Mouse (Mus musculus) gastrocnemius, postnatal 4 days (tissue): ENCODE data around the gene Tbc1d10a. TPM values are rescaled to one million over a fixed set of nuclear protein-coding genes. Genes with fewer than 3 reads are reported as not detected.

Source experiments
- DNase-seq, 2 experiments: peaks; one replicate each; pipeline ENCODE4 v3.0.0; 2021 to 2022; ENCODE audit warnings: low spot score in 2 of 2, mixed read lengths in 2 of 2
- long read RNA-seq, 2 experiments: library from polyadenylated mRNA; stranded (forward); transcript quantifications; one replicate each; pipeline ENCODE4 v2.0.0; 2021
- total RNA-seq, 2 experiments: library from RNA; stranded (reverse); gene quantifications; 2 replicates each; pipeline ENCODE4 v1.2.3; 2021

Gene Tbc1d10a
- 10 to 100 TPM; 10.1 to 12.2 TPM for total RNA-seq
- long read RNA-seq, experiment 1, transcript Tbc1d10a-201 (9 exons, 1,957 nt) = major isoform, 27 of 31 reads
- long read RNA-seq, experiment 1, partial matches to known transcripts = 2 of 31 reads
- long read RNA-seq, experiment 1, other reads (novel, unspliced or antisense) = 2 of 31 reads
- long read RNA-seq, experiment 2, transcript Tbc1d10a-201 (9 exons, 1,957 nt) = major isoform, 19 of 21 reads
- long read RNA-seq, experiment 2, partial matches to known transcripts = 1 of 21 reads
- long read RNA-seq, experiment 2, other reads (novel, unspliced or antisense) = 1 of 21 reads

GRCm38 (mm10) chr11:4186486-4187317 lies at the start of gene Tbc1d10a:
Gene Tbc1d10a, plus strand, starts transcription at chr11:4186789.
- peak; percentile 92 to 97 for DNase-seq

DNA sequence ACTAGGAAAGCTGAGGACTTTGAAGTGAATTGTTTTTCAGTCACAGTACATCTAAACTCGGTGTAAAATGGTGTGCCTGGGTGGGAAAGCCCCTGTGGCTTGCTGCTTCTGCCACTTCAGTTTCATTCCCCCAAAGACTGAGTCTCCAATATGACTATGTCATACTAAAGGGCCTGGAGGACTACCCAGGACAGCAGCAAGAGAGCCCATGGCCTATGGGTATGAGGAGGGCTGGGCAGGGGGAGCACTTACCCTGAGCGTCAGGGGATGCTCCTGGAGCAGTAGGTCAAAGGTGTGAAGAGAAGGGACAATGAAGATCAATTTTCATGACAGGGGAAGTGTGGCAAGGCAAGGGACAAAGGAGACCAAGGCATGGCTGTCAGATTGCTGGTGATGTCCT lies 47.6 kb upstream of the Tbc1d10a start:
- no peak for DNase-seq

GRCm38 (mm10) chr11:4141505-4141904 lies 45.1 kb upstream of the Tbc1d10a start:
- no peak for DNase-seq

DNA sequence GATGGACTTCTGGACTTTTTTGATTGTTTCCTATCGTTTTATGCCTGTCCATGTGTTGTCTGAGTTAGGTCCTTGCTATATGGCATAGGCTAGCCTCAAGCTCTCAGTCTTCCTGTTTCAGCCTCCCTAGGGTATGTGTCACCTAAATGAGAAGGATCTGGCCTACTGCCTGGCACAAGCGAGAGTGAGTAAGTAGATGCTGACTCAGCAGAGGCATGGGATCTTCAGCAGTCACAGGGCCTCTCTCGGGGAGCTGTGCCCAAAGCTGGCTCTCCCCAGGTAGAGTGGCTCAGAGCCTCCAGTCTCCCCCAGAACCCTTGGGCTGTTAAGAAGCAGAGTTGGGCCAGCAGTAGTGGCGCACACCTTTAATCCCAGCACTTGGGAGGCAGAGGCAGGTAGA lies 44.2 kb upstream of the Tbc1d10a start:
- no peak for DNase-seq

DNA sequence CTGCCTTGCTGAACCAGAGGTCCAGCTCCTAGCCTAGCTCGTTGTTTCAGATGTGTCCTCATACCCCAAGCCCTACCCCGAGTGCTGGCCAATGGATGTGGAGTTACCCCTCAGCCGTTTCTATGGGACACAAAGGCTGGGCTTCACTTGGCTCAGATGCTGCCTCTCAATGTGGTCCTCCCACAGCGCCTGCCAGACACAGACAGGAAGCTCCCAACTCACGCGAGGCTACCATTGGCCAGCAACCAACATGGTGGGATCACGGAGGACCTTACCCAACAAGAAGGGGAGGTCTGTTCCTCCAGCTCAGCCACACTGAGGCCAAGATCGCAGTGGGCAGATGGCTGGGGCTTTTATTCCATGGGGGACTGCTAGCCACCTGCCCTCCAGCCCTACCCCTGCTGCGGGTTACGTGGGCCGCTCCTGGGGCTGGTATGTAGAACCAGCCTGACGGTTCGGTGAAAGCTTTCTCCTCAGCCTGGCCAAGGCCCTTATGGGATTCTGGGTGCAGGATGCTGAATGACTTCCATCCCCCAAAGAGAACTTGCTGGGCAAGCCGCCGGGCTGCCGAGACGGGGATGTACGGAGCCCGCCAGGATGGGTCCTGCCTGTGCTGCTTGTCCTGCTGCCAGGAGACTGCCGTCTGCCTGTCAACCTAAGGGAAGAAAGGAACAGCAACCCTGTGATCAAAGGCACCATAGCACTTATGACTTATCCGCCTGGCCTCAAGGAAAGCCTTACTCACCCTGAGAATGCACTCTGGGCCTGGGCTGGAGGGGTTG lies 43.1 kb upstream of the Tbc1d10a start:
- DNase-seq = no peak

DNA sequence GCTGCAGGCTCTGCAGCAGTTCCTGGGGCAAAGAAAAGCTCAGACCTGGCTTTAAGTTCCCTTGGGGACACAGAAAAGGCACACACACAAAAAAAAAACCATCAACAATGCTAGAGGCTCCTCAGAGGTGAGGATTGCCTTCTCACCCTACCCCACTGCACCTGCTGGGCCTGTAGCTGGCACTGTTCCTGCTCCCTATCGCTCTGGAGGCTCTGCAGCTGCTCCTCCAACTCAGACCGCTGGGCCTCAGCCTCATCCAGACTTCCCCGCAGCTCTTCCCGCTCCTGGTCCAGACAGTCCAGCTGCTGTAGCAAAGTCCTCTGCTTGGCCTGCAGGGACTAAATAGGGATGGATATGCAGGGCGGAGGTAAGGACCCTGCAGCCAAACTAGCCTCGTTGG lies 40.2 kb upstream of the Tbc1d10a start:
- DNase-seq = no peak

GRCm38 (mm10) chr11:4147098-4147497 lies 39.5 kb upstream of the Tbc1d10a start:
- peak in 1 of 2 experiments; percentile 38 for DNase-seq

DNA sequence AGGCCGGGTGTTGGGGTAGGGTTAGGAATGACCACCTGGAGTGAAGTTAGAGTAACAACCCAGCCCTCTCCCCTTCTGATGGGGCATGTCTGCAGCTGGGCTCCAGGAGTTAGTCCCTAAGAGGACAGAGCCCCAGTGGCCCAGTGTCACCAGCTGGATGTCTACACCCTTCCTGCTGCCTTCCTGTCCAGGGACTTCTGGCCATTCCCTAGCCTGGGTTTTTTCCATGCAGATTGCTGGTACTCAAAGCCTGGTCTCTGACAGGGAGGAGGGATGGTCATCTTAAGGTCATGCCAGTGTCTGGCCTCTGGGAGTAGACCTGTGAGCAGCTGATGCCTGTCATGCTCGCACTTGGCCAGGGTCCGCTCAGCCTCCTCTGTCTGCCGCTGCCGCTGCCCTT lies 38.5 kb upstream of the Tbc1d10a start:
- no peak for DNase-seq

DNA sequence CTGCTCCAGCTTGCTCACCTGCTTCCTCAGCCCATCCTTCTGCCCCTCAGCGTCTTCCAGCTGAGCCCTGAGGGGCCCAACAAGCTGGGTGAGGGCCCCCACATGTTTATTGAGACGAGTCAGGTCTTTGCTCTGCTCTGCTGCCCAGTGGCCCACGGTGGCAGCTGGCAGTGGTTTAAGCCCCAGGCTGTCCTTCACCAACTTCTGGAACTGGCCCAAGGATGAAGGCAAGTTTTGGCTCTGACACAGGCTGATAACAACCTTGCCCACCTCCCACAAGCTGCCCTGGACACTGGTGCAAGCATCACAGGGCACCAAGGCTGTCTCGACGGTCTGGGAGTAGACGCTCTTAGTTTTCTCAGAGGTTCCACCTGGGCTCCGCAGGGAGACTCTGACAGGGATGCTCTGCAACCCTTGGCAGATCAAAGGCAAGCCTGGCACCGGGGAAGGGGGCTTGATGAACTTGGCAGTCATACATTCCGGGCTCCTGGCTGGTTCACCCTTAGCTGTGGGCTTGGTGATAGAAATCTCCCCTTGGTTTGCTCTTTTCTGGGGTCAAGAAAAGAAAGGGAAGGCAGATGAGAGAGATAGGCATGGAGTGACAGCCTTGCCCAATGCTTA lies 37.9 kb upstream of the Tbc1d10a start:
- DNase-seq = no peak

DNA sequence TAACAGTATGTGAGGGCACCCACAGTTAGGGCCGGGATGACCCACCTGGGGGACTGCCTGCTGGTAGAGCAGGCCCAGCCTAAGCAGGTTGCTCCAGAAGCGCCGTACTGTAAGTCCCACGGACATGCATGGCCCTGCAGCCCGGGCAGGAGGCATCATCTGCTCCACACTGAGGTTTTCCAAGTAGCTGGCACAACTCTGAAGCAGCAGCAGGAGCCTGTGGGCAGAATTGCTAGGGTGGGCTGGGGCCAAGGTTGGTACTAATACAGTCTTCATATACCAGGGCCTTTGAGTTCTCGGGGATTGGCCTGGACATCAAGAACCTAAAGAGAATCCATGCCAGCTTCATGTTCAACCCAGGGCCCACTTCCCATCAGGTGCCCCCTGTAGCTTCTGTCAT lies 36.7 kb upstream of the Tbc1d10a start:
- no peak for DNase-seq

DNA sequence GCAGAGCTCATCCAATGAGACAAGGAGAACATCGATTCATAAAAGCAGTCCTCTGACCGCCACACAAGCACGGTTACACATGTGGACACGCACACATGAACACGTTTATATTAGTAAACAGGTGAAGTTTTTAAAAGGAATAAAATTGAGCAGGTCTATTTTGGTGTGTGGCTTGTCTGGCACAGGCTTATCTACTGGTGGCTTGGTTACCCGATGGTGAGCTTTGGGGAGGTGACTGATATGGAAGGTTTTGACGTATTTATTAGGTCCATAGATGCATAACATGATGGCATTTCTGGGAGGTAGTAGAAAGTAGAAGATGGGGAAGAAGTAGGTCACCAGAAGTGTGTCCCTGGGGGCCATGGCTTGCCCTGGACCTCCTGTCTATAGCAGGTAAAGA lies 32.9 kb upstream of the Tbc1d10a start:
- DNase-seq = no peak

DNA sequence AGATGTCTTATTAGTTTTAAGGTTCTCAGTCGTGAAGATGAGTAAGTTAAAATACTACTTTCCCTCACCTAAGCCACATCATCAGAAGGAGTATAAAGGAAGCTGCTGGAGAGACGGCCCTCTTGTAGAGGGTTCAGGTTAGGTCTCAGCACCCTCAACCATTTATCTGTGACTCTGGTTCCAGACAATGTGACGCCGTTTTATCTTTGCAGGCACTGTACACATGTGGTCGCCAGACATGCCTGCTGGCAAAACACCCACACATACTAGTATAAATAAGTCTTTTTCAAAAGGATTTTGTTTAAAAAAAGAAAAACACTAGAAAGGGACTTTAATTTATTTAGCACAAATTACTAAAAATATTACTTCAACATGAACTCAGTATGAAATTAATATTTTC lies 30.9 kb upstream of the Tbc1d10a start:
- DNase-seq = no peak

DNA sequence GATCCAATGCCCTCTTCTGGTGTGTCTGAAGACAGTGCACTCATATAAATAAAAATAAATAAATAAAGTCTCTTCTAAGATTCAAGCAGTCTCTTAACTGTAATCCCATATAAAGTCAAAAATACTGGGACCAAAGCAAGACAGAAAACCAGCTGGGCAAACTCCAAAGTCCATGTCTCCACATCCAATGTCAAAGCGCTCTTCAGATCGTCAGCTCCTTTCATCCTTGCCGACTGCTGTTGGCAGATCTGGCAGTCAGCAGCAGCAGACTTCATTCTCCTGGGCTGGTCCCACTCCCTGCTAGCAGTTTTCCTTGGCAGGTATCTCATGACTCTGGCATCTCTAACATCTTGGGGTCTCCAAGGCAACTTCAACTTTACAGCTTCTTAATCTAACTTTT lies 27.9 kb upstream of the Tbc1d10a start:
- DNase-seq = no peak

GRCm38 (mm10) chr11:4159808-4160708 lies 26.5 kb upstream of the Tbc1d10a start, which contains the start of the genes Ccdc157 and Sf3a1:
Gene Ccdc157, minus strand, starts transcription at chr11:4160293.
Gene Sf3a1, plus strand, starts transcription at chr11:4160350.
- DNase-seq = peak; percentile 87 to 96

DNA sequence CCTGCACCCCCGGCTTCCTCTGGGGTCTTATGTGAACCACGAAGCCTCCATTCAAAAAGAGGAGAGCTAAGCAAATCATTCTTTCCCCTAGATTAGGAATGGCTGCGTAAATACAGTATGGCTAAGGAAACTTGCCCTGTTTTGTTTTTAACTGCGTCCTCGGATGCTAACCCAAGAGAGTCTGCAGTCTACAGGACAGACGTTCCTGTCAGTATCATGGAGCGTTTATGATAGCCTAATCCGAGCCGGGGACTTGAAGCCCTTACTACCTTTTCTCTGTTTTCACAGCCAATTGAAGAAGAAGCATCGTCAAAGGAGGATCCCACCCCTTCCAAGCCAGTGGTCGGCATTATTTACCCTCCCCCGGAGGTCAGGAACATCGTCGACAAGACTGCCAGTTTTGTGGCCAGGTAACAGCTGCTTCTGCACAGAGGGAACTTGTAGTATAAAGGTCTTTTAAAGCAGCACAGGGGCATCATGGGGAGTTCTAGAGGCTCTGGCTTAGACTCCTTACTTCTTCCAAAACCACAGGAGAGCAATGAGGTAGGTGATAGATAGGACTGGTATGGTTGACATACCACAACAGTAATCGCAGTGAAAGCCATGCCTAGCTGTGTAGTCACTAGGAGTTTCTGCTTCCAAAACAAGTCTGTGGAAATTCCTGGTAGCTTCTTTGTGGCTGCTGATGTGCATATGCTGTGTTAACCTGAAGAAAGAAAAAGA lies 25.7 kb upstream of the Tbc1d10a start:
- no peak for DNase-seq

- no peak for DNase-seq
Observed at GRCm38 (mm10) chr11:4164701-4165100, 21.9 kb upstream of the Tbc1d10a start.

DNA sequence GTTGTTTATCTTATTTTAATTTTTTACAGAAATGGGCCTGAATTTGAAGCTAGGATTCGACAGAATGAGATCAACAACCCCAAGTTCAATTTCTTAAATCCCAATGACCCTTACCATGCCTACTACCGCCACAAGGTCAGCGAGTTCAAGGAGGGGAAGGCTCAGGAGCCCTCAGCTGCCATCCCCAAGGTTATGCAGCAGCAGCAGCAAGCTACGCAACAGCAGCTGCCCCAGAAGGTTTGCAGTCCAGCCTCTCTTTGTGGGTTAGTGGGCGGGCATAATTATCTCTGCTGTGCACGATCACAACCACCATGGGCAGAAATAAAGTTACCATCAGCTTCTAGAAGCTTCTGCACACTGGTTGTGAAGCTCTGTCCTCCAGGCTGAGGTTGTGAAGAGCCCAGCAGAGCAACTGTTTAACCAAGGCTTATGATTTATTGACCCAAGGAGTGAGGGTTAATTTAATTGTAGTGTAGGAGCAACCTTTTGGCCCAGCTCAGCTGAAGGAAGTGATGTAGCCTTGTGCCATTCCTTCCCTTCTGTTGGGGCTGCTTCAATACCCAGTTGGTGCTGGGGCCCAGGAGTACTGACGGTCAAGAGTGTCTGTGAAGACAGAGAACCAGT lies 20.0 kb upstream of the Tbc1d10a start:
- no peak for DNase-seq

- peak in 1 of 2 experiments; percentile 33 for DNase-seq
Observed at GRCm38 (mm10) chr11:4174586-4174985, 12.0 kb upstream of the Tbc1d10a start.

DNA sequence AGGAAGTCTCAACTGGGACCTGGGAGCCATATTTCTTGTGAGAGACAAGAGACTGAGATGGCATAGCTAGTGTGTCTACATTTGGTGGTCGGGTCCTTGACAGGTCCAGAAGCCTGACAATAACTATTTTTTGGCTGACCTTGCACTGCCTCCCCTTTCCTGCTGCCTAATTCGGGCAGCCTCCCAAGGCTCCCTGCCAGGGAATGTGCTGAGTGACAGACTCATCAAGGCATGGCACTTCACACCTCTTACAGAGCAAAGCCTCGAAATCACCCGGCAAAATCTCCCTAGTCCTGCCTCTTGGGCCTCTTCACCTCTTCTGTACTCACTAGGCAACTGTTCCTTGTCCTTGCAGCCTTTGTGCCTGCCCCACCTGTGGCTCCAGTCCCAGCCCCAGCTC lies 8.9 kb upstream of the Tbc1d10a start:
- DNase-seq = no peak
